Mouse (Mus musculus) hindbrain, embryonic 12.5 days (tissue): Measurements from ENCODE around the gene Met. TPM values are rescaled to one million over a fixed set of nuclear protein-coding genes. Genes with fewer than 3 reads are reported as not detected.

Experiments used
- ATAC-seq: fragments of 200-750 bp; cut with Nextera tagmentation; 2 replicates; pipeline ENCODE4 v1.8.0; 2017; ENCODE audit warnings: moderate TSS enrichment; ENCODE audit not compliant: low FRiP score
- H3K27ac ChIP-seq: fragments of 300-500 bp; sonication (generic); 2 replicates; pipeline ENCODE4 v1.5.1; 2016; ENCODE audit warnings: mild to moderate bottlenecking
- H3K27me3 ChIP-seq: fragments of 300-500 bp; sonication (generic); 2 replicates; pipeline ENCODE4 v1.6.1; 2016; ENCODE audit warnings: mild to moderate bottlenecking
- H3K36me3 ChIP-seq: fragments of 300-500 bp; sonication (generic); 2 replicates; pipeline ENCODE4 v1.6.1; 2016; ENCODE audit warnings: mild to moderate bottlenecking
- H3K4me1 ChIP-seq: fragments of 300-500 bp; sonication (generic); 2 replicates; pipeline ENCODE4 v1.6.1; 2016
- H3K4me2 ChIP-seq: fragments of 300-500 bp; sonication (generic); replicated peaks from 2 replicates; pipeline ENCODE4 v1.6.1; 2016; ENCODE audit warnings: mild to moderate bottlenecking
- H3K4me3 ChIP-seq: fragments of 300-500 bp; sonication (generic); 2 replicates; pipeline ENCODE4 v1.5.1; 2016; ENCODE audit warnings: mild to moderate bottlenecking
- H3K9ac ChIP-seq: fragments of 300-500 bp; sonication (generic); 2 replicates; pipeline ENCODE4 v1.6.1; 2016; ENCODE audit warnings: mild to moderate bottlenecking, moderate library complexity
- H3K9me3 ChIP-seq: fragments of 300-500 bp; sonication (generic); replicated peaks from 2 replicates; pipeline ENCODE4 v1.6.1; 2016; ENCODE audit warnings: mild to moderate bottlenecking
- WGBS: fragments of 180-500 bp; shearing (Covaris S2); methylation state at CpG from one replicate; pipeline ENCODE4 v1.1.7; 2016; 5-methylcytosine and 5-hydroxymethylcytosine counted together
- polyA plus RNA-seq: library from polyadenylated mRNA; unstranded; fragments of >200 nt; fragmentation: Nextera tagmentation; extraction: Ambion mirVana; gene quantifications from 2 replicates; pipeline ENCODE4 v1.2.1, GENCODE M21; 2016

Met gene
- polyA plus RNA-seq = 2.2 and 2.7 TPM in 2 replicates

DNA sequence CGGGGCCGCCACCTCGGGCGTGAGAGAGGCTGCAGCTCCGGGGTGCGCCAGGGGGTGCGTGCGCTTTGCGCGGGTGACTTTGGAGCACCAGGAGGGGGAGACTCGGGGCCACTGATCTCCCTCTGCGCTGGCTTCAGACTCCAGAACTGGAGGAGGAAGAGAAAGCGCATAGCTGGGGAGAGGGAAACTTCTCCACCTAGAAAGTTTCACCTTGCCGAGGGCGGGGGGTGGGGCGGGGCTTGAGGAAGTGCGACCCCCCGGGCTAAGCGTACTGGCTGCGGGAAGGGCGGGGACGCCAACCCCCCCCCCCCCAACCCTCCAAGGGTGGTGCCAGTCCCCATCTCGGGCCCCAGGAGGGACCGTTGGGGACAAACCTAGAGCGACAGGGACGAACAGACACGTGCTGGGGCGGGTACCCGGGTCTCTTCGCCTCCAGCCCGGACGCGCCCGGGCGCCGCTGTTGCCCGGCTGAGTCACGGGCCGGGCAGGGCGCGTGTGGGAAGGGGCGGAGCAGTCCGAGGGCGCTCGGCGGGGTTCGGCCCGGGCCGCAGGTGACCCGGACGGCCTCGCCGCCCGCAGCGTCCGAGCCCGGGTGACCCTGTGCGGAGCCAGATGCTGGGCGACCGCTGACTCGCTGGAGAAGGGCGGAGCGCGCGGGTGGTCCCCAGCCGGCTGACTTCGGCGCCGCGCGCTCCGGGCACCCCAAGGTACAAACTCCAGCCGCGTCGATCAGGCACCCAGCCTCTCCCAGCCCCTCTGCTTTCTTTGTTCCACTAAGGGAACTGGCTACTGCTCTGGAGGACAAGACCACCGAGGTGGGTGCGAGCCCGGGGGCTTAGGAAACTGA, at the start of gene Met:
Met (plus strand) TSS at position 367 of the 847 bp plus-strand sequence.
- H3K36me3 ChIP-seq = no peaks in the 10 kb centered on the region
- H3K4me1 ChIP-seq = peaks cover 12% of the 10 kb centered on the region
- whole genome bisulfite sequencing = under 1% methylated on average over 75 of the region's 78 CpGs
- no peaks in the 10 kb centered on the region for H3K9me3 ChIP-seq
- ATAC-seq = peak; percentile 89
- peaks cover 53% of the 10 kb centered on the region for H3K27me3 ChIP-seq
- H3K4me3 ChIP-seq = peak within 1 kb of the TSS; percentile 71
- peak within 1 kb of the TSS; percentile 66 for H3K9ac ChIP-seq
- peak within 1 kb of the TSS; percentile 96 for H3K4me2 ChIP-seq
- no peak within 1 kb of the TSS for H3K27ac ChIP-seq

DNA sequence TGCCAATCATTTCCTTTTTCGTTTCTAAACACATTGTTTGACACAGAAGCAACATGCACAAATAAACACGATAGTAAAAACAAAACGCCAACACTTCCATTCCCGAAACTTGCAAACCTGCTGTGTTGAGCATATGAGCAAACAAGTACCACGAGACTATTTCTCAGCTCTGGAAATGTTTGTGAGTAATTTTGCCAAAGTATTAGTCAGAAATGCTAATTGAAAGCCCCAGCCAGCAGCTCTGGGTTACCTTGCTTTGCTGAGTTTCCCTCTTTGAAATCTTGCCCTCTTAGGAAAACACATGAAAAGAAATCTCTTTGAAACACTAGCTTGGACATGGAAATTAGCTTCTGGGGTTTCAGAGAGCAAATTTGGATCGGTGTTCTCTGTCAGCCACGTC, 45.4 kb upstream of the Met start:
- no peaks in the 10 kb centered on the region for H3K4me1 ChIP-seq
- ATAC-seq = no peak
- H3K36me3 ChIP-seq = no peaks in the 10 kb centered on the region
- H3K27ac ChIP-seq = no peak overlapping the region
- H3K4me3 ChIP-seq = no peak overlapping the region
- no peaks in the 10 kb centered on the region for H3K9me3 ChIP-seq
- H3K27me3 ChIP-seq = no peaks in the 10 kb centered on the region
- H3K4me2 ChIP-seq = no peak overlapping the region
- H3K9ac ChIP-seq = no peak overlapping the region
- WGBS = 74% methylated on average over 7 of the region's 7 CpGs

DNA sequence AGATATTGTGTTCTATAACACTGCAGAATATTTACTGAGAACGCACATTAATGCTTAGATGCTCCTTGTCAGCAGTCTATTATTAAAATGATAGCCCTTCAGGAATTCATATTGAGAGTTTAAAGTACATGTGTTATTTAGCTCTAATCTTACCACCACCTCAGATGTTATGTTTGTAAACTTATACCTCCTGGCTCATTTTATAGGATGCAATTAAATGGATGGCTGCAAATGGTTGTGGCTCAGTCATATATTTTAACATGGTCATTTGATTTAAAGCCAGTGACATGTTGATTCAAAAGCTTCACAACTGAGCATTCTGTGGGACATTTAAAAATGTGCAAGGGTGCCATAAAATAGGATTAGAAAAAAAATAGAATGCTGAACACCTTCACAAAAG, 41.2 kb upstream of the Met start:
- H3K4me3 ChIP-seq = no peak overlapping the region
- no peaks in the 10 kb centered on the region for H3K36me3 ChIP-seq
- no peaks in the 10 kb centered on the region for H3K27me3 ChIP-seq
- WGBS = 90% methylated on average over 1 of the region's 1 CpGs
- H3K4me2 ChIP-seq = no peak overlapping the region
- no peak overlapping the region for H3K9ac ChIP-seq
- no peaks in the 10 kb centered on the region for H3K4me1 ChIP-seq
- no peaks in the 10 kb centered on the region for H3K9me3 ChIP-seq
- ATAC-seq = no peak
- no peak overlapping the region for H3K27ac ChIP-seq

DNA sequence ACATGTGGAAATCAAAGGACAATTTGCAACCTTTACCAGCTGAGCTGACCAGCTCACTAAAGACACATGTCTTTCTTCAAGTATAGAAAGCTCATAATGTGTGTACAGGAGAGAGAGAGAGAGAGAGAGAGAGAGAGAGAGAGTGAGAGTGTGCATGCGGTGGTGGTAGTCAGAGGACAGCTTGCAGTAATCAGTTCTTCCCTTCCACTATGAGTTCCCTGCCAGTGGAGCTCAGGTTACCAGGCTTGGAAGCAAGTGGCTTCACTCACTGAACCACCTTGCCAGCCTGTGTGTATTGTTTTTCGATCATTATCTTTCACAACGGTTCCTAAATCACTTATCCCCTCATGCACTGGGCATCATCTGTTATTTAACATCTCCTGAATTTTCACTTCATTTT, 34.6 kb upstream of the Met start:
- Histone ChIP-seq H3K27me3 (no peaks in the 10 kb centered on the region), H3K27ac (no peak overlapping the region), H3K4me3 (no peak overlapping the region), H3K9ac (no peak overlapping the region), H3K9me3 (no peaks in the 10 kb centered on the region), H3K4me2 (no peak overlapping the region), H3K4me1 (no peaks in the 10 kb centered on the region), H3K36me3 (no peaks in the 10 kb centered on the region)
- 71% methylated on average over 3 of the region's 3 CpGs for WGBS
- no peak for ATAC-seq

DNA sequence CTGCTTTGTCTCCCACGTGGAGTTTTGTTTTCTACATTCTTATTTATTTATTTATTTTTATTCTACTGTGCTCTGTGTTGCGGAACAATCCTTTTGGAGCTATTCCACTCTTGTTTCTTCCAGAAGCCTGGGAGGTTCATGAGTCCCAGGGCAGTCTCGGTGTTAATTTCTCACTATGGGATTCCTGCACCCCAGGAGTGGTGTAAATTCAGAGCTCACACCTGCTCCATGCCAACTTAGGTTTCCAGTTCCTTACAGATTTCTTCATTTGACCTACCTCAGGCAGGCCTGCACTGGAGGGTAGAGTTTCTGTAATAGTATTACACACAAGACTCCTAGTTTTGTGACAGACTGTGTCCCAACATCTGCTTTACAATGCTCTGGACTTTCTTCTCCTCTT, 34.0 kb upstream of the Met start:
- 67% methylated on average over 3 of the region's 3 CpGs for WGBS
- Histone ChIP-seq H3K4me1 (no peaks in the 10 kb centered on the region), H3K4me2 (no peak overlapping the region), H3K4me3 (no peak overlapping the region), H3K9ac (no peak overlapping the region), H3K36me3 (no peaks in the 10 kb centered on the region), H3K27me3 (no peaks in the 10 kb centered on the region), H3K27ac (no peak overlapping the region), H3K9me3 (no peaks in the 10 kb centered on the region)
- ATAC-seq = no peak

DNA sequence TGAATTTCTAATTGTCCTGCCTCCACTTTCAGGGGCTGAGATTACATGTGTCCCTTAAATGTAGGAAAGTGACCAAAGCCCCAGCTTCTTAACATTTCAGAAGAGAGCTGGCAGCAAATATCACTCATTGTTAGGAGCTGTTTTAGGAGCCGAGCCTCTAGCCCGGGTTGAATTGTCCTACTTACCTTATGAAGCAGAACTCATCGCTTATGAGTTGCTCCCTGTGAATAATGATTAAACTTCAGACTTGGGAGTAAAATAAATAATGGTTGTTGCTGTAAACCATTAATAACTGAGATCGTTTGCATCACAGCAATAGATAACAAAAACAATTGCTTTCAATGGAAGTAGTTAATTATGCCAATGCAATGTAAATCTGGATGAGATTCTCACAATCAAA, 20.3 kb upstream of the Met start:
- no peaks in the 10 kb centered on the region for H3K9me3 ChIP-seq
- H3K27me3 ChIP-seq = no peaks in the 10 kb centered on the region
- no peak overlapping the region for H3K27ac ChIP-seq
- whole genome bisulfite sequencing = 85% methylated on average over 4 of the region's 4 CpGs
- ATAC-seq = no peak
- H3K36me3 ChIP-seq = no peaks in the 10 kb centered on the region
- H3K4me1 ChIP-seq = no peaks in the 10 kb centered on the region
- H3K9ac ChIP-seq = no peak overlapping the region
- no peak overlapping the region for H3K4me2 ChIP-seq
- no peak overlapping the region for H3K4me3 ChIP-seq

DNA sequence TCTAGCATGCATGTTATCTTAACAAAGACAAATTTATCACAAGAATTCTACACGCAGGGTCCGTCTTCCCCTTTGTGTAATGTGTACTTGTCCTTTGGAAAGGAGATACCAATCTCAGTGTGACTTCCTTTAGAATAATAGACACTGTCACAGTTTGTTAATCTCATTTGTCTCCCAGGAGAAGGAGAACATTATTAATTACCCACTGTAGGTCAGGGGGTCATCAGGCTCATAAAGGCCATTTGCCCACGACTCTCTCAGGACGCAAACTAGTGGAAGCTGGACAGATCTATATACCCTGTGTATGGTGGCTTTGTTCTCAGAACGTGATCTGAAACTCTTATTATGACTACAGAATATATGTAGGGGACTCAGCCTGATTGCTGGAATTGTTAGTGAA, 12.3 kb upstream of the Met start:
- no peak overlapping the region for H3K4me3 ChIP-seq
- no peak overlapping the region for H3K9ac ChIP-seq
- H3K4me1 ChIP-seq = peaks cover 6% of the 10 kb centered on the region; the same call in 1 of the 2 replicates
- H3K4me2 ChIP-seq = no peak overlapping the region
- peaks cover 25% of the 10 kb centered on the region for H3K27me3 ChIP-seq
- H3K27ac ChIP-seq = no peak overlapping the region
- H3K9me3 ChIP-seq = no peaks in the 10 kb centered on the region
- WGBS = 4% methylated on average over 5 of the region's 5 CpGs
- no peaks in the 10 kb centered on the region for H3K36me3 ChIP-seq
- no peak for ATAC-seq

DNA sequence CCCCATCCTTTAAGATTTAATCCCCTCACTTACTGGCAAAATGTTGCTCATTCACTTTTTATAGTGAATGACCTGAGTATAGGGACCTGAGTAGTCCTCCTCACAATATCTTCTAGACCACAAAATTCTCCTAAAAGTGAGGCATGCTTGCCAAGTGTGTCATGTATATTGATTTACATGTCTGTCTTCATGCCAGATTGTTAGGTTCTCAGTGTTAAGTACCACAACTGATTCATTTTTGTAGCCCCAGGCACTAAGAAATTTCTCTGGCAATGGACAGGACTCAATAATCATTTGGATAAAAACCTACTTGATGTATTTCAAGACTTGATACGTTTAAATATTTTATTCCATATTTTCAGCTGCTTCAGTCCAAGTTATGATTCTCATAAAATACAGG, 8.5 kb upstream of the Met start:
- peaks cover 26% of the 10 kb centered on the region; the same call in 1 of the 2 replicates for H3K27me3 ChIP-seq
- H3K9ac ChIP-seq = no peak overlapping the region
- H3K4me3 ChIP-seq = no peak overlapping the region
- no peaks in the 10 kb centered on the region for H3K9me3 ChIP-seq
- no peak overlapping the region for H3K27ac ChIP-seq
- peaks cover 6% of the 10 kb centered on the region; the same call in 1 of the 2 replicates for H3K4me1 ChIP-seq
- no peak for ATAC-seq
- WGBS = 82% methylated on average over 1 of the region's 1 CpGs
- no peak overlapping the region for H3K4me2 ChIP-seq
- H3K36me3 ChIP-seq = no peaks in the 10 kb centered on the region

DNA sequence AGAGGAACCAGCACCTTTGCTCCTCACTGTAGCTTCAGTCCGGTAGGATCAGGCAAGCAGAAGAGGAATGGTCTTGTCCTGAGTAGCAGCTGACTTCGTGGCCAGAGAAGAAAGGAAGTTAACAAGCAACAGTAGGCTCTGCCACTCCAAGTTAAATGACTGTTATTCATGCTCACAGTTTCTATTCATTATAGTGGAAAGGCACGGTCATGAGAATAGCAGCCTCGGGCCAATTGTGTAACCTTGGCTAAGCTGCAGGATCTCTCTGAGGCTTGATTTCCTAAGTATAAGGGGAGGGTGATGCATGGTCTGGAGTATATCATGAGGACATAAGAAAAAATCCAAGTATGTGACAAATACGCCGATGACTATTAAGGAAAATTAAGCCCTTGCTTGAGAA, 4.0 kb upstream of the Met start:
- H3K4me3 ChIP-seq = no peak overlapping the region
- H3K4me1 ChIP-seq = peaks cover 10% of the 10 kb centered on the region
- no peak overlapping the region for H3K4me2 ChIP-seq
- WGBS = 41% methylated on average over 6 of the region's 6 CpGs
- H3K9ac ChIP-seq = no peak overlapping the region
- H3K27ac ChIP-seq = no peak overlapping the region
- ATAC-seq = no peak
- peaks cover 36% of the 10 kb centered on the region for H3K27me3 ChIP-seq
- H3K9me3 ChIP-seq = no peaks in the 10 kb centered on the region
- H3K36me3 ChIP-seq = no peaks in the 10 kb centered on the region

DNA sequence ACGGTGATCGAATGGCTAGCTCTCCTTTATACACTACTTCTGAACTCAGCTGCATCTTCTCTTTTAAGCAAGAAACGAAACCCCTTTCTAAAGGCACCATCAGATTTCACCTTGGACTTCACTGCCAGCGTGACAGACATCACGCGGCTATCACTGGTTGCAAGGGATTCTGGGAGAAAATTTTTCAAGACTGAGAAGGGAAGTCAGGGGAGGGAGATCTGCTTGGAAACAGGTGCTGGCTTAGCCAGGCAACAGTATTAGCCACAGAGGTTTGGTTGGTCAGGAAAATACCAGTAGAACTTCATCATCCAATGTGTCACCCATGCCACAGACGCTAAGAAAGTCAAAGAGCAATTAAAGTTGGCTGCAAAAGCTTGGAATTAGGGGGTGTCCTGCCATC, 2.2 kb upstream of the Met start:
- Histone ChIP-seq H3K9ac (no peak overlapping the region), H3K27ac (no peak overlapping the region), H3K36me3 (no peaks in the 10 kb centered on the region), H3K4me3 (no peak overlapping the region), H3K9me3 (no peaks in the 10 kb centered on the region), H3K4me2 (no peak overlapping the region), H3K4me1 (peaks cover 12% of the 10 kb centered on the region), H3K27me3 (peaks cover 46% of the 10 kb centered on the region)
- no peak for ATAC-seq
- WGBS = 74% methylated on average over 7 of the region's 7 CpGs

DNA sequence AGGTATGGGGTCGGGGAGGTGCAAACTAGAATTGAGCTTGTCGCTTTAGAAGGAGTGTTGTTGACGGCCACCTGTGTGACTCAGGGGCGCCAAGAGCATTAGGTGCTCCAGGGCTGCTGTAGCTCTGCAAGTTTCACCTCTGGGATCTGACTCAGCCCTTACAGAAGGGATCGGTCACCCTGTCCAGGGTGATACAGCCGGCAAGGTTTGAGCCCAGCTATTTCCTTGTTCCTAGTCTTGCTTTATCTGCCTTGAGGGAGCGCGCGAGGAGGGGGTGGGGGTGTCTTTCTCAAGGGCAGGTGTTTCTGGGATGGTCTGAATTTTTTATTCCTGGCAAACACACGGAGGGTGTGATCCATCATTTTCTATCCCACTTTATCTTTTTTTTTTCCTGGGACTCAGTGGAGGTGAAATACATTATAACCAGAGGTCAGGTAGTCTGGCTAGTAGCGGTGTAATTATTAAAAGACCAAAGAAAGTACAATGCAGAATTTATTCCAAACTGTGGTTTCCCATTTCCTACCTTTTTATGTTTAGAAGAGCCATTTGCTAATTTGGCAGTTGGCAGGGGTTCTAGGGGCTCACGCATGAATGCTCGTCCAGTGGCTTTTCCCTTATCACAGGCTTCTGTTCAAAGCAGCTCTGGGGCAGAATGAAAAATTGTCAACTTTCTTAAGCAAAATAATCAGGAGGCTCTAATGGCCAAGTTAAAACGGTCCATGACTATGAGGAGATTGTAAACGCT, 853 bp downstream of the Met start:
- Histone ChIP-seq H3K27me3 (peaks cover 50% of the 10 kb centered on the region), H3K4me3 (peak overlapping the region; percentile 71), H3K4me1 (peaks cover 12% of the 10 kb centered on the region), H3K27ac (no peak overlapping the region), H3K9ac (peak overlapping the region; percentile 66), H3K4me2 (peak overlapping the region; percentile 96), H3K9me3 (no peaks in the 10 kb centered on the region), H3K36me3 (no peaks in the 10 kb centered on the region)
- WGBS = 10% methylated on average over 15 of the region's 15 CpGs
- no peak; the same call in 1 of the 2 replicates for ATAC-seq

DNA sequence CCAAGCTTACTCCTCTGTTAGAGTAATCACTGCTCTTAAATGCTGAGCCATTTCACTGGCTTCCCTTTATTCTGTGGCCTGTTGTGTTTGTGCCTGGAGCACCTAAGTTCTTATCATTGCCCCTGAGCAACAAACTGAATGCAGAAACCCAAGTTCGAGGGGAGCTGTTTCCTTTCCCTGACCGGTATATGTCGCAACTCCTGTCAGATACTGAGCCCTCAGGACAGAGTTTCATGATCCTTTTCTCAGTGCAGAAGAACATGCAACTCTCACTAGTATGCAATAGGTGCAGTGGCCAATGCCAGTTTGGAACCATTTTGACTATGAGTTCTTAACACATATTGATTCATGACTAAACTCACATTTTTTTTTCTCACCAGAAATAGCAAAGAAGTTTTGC, 2.9 kb downstream of the Met start:
- 85% methylated on average over 3 of the region's 3 CpGs for WGBS

More for the DNA sequence above, 2.9 kb downstream of the Met start:
- no peaks in the 10 kb centered on the region for H3K9me3 ChIP-seq
- H3K4me3 ChIP-seq = no peak overlapping the region
- H3K4me2 ChIP-seq = no peak overlapping the region
- peaks cover 12% of the 10 kb centered on the region for H3K4me1 ChIP-seq
- H3K27me3 ChIP-seq = peaks cover 42% of the 10 kb centered on the region
- no peak overlapping the region for H3K27ac ChIP-seq
- H3K36me3 ChIP-seq = no peaks in the 10 kb centered on the region
- H3K9ac ChIP-seq = no peak overlapping the region
- ATAC-seq = no peak
